ENCODE assay signal across 11 mouse cellular contexts in genomic region chr15:100664813-100665274, GRCm38 (mm10). TPM values are rescaled to one million over a fixed set of nuclear protein-coding genes. Genes with fewer than 3 reads are reported as not detected.
A peak's percentile ranks its signal among the peaks of the same experiment; 100 is the strongest.
DNase-seq lines count a peak whose midpoint lies in the region; TF ChIP-seq lines count a peak whose summit lies in the region.
"Had no signal": no experiment of that assay in that cellular context is flagged by ENCODE, and none has a peak within 500 bp of the region (broad histone marks: within the 10 kb centered on the region; RNA-seq: fewer than 3 reads in every experiment).

No protein-coding gene starts in this region.

- no peaks in the 10 kb centered on the region for H3K36me3 ChIP-seq in hindbrain, embryonic 10.5 days
- H3K36me3 ChIP-seq: forebrain, embryonic 15.5 days; G1E; neural tube, embryonic 15.5 days had no signal

- 0 out of 2 replicates have a peak, but pooled peaks cover 5% of the 10 kb centered on the region for H3K27me3 ChIP-seq in hindbrain, embryonic 10.5 days (ENCODE audit: insufficient read depth, poor library complexity, severe bottlenecking)
- H3K27me3 ChIP-seq: forebrain, embryonic 15.5 days had no signal

- no peak for TF ChIP-seq POLR2A in bone marrow, adult 2 months (IDR thresholded peaks at IDR 0.05; ENCODE audit: borderline replicate concordance, control insufficient read depth, low read depth, low read length)

- 21% methylated on average over 9 of the region's 9 CpGs for WGBS in bone marrow, adult 2 months
- 78% methylated on average over 9 of the region's 9 CpGs for WGBS in hindbrain, embryonic 10.5 days

- peak; percentile 87 to 92 for DNase-seq in B cell, adult 2 months
- peak; percentile 78 for DNase-seq in lung, postnatal 25 days (ENCODE audit: low spot score)
- peak; percentile 92 to 94 for DNase-seq in spleen, postnatal 36 days (ENCODE audit: low spot score in 2 of 2)
- no peak for DNase-seq in urinary bladder, postnatal 4 days (ENCODE audit: low spot score in 2 of 2)
- no peak for DNase-seq in left cerebral cortex, adult 8-10 months (ENCODE audit: low spot score in 2 of 2)
- no peak for DNase-seq in cerebellum, adult 11-12 months
- DNase-seq in hindbrain, embryonic 10.5 days (ENCODE audit: low spot score) = no peak

- no peak for TF ChIP-seq CTCF in bone marrow, adult 2 months (IDR thresholded peaks at IDR 0.05; ENCODE audit: control insufficient read depth, insufficient read depth, low read length)

- H3K4me1 ChIP-seq in bone marrow, adult 2 months (ENCODE audit: control insufficient read depth, insufficient read depth, low read length) = peaks cover 8% of the 10 kb centered on the region; the same call in 1 of the 2 replicates
- peaks cover 13% of the 10 kb centered on the region for H3K4me1 ChIP-seq in hindbrain, embryonic 10.5 days (replicated peaks)
- H3K4me1 ChIP-seq: forebrain, embryonic 15.5 days had no signal

- H3K27ac ChIP-seq in bone marrow, adult 2 months (ENCODE audit: control insufficient read depth, insufficient read depth, low read depth, low read length, poor library complexity) = peak overlapping the region; percentile 85
- no peak overlapping the region for H3K27ac ChIP-seq in hindbrain, embryonic 10.5 days
- H3K27ac ChIP-seq: forebrain, embryonic 15.5 days; neural tube, embryonic 15.5 days had no signal

- no peaks in the 10 kb centered on the region for H3K9me3 ChIP-seq in hindbrain, embryonic 10.5 days
- H3K9me3 ChIP-seq: forebrain, embryonic 15.5 days; G1E; neural tube, embryonic 15.5 days had no signal

- H3K4me3 ChIP-seq in bone marrow, adult 2 months (replicated peaks; ENCODE audit: control insufficient read depth, low read depth, low read length) = peak overlapping the region; percentile 11
- H3K4me3 ChIP-seq in hindbrain, embryonic 10.5 days = no peak overlapping the region
- H3K4me3 ChIP-seq: forebrain, embryonic 15.5 days; neural tube, embryonic 15.5 days had no signal

RNA-seq across cellular contexts. Expression of gene Bin2, which starts 4.5 kb away (rescaled TPM):
- 72.6 and 139 TPM in 2 replicates for polyA plus RNA-seq in bone marrow, adult 2 months (2011; ENCODE audit: insufficient read depth, insufficient read length, low replicate concordance, missing spikeins)
- total RNA-seq in left cerebral cortex, adult 8-10 months (2022) = 10 to 100 TPM in 1 of 4 experiments, 1 to 10 TPM in 3; 6.8 to 10.0 (median 7.6) TPM
- polyA plus RNA-seq in hindbrain, embryonic 10.5 days (2016; fragmentation: Nextera tagmentation; extraction: Ambion mirVana) = 4.0 and 4.5 TPM in 2 replicates

RNA-seq across cellular contexts. Expression of gene Cela1, which starts 22.9 kb away (rescaled TPM):
- 55.3 and 57.2 TPM in 2 replicates for polyA plus RNA-seq in bone marrow, adult 2 months (2011; ENCODE audit: insufficient read depth, insufficient read length, low replicate concordance, missing spikeins)
- 1 to 10 TPM; 1.7 to 5.8 (median 4.5) TPM for total RNA-seq in left cerebral cortex, adult 8-10 months (2022)
- polyA plus RNA-seq in hindbrain, embryonic 10.5 days (2016; fragmentation: Nextera tagmentation; extraction: Ambion mirVana) = 1.6 and 2.8 TPM in 2 replicates

RNA-seq across cellular contexts. Expression of gene Smagp, which starts 28.1 kb away (rescaled TPM):
- 7.3 and 8.7 TPM in 2 replicates for polyA plus RNA-seq in bone marrow, adult 2 months (2011; ENCODE audit: insufficient read depth, insufficient read length, low replicate concordance, missing spikeins)
- total RNA-seq in left cerebral cortex, adult 8-10 months (2022) = 1 to 10 TPM; 1.9 to 3.1 (median 2.3) TPM
- 5.7 and 6.5 TPM in 2 replicates for polyA plus RNA-seq in hindbrain, embryonic 10.5 days (2016; fragmentation: Nextera tagmentation; extraction: Ambion mirVana)

RNA-seq across cellular contexts. Expression of gene Dazap2, which starts 49.7 kb away (rescaled TPM):
- polyA plus RNA-seq in bone marrow, adult 2 months (2011; ENCODE audit: insufficient read depth, insufficient read length, low replicate concordance, missing spikeins) = 121 and 138 TPM in 2 replicates
- total RNA-seq in left cerebral cortex, adult 8-10 months (2022) = 100 to 1,000 TPM; 118 to 126 (median 122) TPM
- 231 and 240 TPM in 2 replicates for polyA plus RNA-seq in hindbrain, embryonic 10.5 days (2016; fragmentation: Nextera tagmentation; extraction: Ambion mirVana)

Comparison
In these comparisons a context has a peak if more than half of its experiments do, and no peak if none do; other contexts are left out.
1. DNase-seq: peak in B cell, adult 2 months (2 of 2), lung, postnatal 25 days (single experiment) and spleen, postnatal 36 days (2 of 2); none in urinary bladder, postnatal 4 days (0 of 2), left cerebral cortex, adult 8-10 months (0 of 2), cerebellum, adult 11-12 months (single experiment) and hindbrain, embryonic 10.5 days (single experiment).
2. RNA of gene Bin2, which starts 4.5 kb away (polyA plus RNA-seq): 72.6 to 139 TPM in bone marrow, adult 2 months; 4.0 to 4.5 TPM in hindbrain, embryonic 10.5 days; every median in the first group is over 10 times any median in the second.
3. RNA of gene Cela1, which starts 22.9 kb away (polyA plus RNA-seq): 55.3 to 57.2 TPM in bone marrow, adult 2 months; 1.6 to 2.8 TPM in hindbrain, embryonic 10.5 days; every median in the first group is over 10 times any median in the second.